Mouse (Mus musculus) CD8-positive naive resting alpha-beta T cell, adult 2 months (primary cell): ENCODE data around the gene Phf13.

Source experiments
- DNase-seq, 2 experiments: peaks; one replicate each; pipeline ENCODE4 v3.0.0; 2022; ENCODE audit warnings: low read depth in 2 of 2, low spot score in 2 of 2

Gene Phf13

GRCm38 (mm10) chr4:151948497-151949471 lies 47.3 kb downstream of the Phf13 start:
- DNase-seq = no peak

- no peak for DNase-seq
These were observed 49.8 kb downstream of the Phf13 start for GRCm38 (mm10) chr4:151946211-151946610.
